Mouse (Mus musculus): ENCODE results near the gene Podxl.

DNA sequence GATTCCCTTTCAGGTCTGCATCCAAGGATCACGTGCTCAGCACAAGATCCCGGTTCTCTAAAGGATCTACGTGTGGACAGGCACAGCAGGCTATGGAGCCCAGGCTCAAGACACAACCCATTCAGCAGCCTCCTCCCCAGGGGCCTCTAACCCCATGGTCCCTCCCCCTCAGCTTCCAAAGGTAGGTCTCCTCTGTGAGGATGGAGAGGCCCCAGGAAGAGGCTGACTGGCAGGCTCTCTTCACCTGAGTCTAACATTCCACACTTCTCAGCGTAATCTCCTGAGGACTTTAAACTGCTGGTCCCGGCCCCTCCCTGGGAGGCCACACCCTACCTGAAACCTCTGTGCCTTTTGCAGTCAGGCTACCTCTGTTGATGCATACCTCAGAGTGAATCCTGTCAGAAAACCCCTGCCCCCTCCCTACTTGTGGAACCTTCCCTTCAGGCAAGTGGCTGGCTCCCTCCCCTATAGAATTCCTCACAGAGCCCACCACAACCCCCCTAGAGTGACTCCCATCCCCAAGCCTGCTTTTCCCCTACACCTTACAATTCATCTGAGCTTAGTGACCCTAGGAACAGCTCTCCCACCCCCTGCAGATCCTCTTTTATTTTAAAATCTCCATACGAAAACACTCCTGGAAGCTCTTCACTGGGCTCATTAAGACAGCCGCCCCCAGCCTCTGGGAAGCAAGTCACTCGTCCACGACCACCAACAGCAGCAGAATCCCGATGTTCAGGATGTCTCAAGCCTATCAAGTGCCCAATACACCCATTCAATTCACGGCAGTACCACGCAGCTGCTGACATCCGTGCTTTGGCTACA lies 3.4 kb downstream of the Podxl start:
- TF ChIP-seq CTCF (IDR thresholded peaks at IDR 0.05) (no peak), EP300 (IDR thresholded peaks at IDR 0.05; ENCODE audit: insufficient read depth, low read depth, low read length) (no peak), POLR2A (IDR thresholded peaks at IDR 0.05; ENCODE audit: insufficient read depth, low read depth, low read length) (no peak)

Data from heart, adult 2 months (tissue).